Mouse (Mus musculus) limb, embryonic 14.5 days (tissue): ENCODE data around the gene Glrx. TPM values are rescaled to one million over a fixed set of nuclear protein-coding genes. Genes with fewer than 3 reads are reported as not detected.

Experiments
- ATAC-seq: fragments of 200-750 bp; cut with Nextera tagmentation; 2 replicates; pipeline ENCODE4 v1.8.0; 2017; ENCODE audit warnings: low read depth, moderate number of reproducible peaks, moderate TSS enrichment; ENCODE audit not compliant: low FRiP score
- DNase-seq: peaks from one replicate; pipeline ENCODE4 v3.0.0-alpha.2; 2015; ENCODE audit warnings: low spot score
- H3K27ac ChIP-seq: fragments of 300-500 bp; sonication (generic); replicated peaks from 2 replicates; pipeline ENCODE4 v1.5.1; 2014; ENCODE audit warnings: low read depth, mild to moderate bottlenecking, low read length, moderate library complexity, mixed read lengths
- H3K27me3 ChIP-seq: fragments of 300-500 bp; sonication (generic); 2 replicates; pipeline ENCODE4 v1.6.1; 2014; ENCODE audit warnings: low read length, mixed read lengths; ENCODE audit not compliant: control insufficient read depth, insufficient read depth
- H3K36me3 ChIP-seq: fragments of 300-500 bp; sonication (generic); 2 replicates; pipeline ENCODE4 v1.6.1; 2014; ENCODE audit warnings: mild to moderate bottlenecking, low read length, moderate library complexity, mixed read lengths; ENCODE audit not compliant: control insufficient read depth, insufficient read depth
- H3K4me1 ChIP-seq: fragments of 300-500 bp; sonication (generic); 2 replicates; pipeline ENCODE4 v1.6.1; 2014; ENCODE audit warnings: antibody characterized with exemption, low read length, mixed read lengths; ENCODE audit not compliant: control insufficient read depth, insufficient read depth
- H3K4me2 ChIP-seq: fragments of 300-500 bp; sonication (generic); replicated peaks from 2 replicates; pipeline ENCODE4 v1.6.1; 2014; ENCODE audit warnings: low read depth, mild to moderate bottlenecking, low read length, moderate library complexity; ENCODE audit not compliant: severe bottlenecking
- H3K4me3 ChIP-seq: fragments of 300-500 bp; sonication (generic); replicated peaks from 2 replicates; pipeline ENCODE4 v1.5.1; 2014; ENCODE audit warnings: low read length
- H3K9ac ChIP-seq: fragments of 300-500 bp; sonication (generic); 2 replicates; pipeline ENCODE4 v1.6.1; 2014; ENCODE audit warnings: mild to moderate bottlenecking, low read depth, low read length, moderate library complexity; ENCODE audit not compliant: severe bottlenecking
- H3K9me3 ChIP-seq: fragments of 300-500 bp; sonication (generic); 2 replicates; pipeline ENCODE4 v1.6.1; 2016; ENCODE audit warnings: low read length; ENCODE audit not compliant: control insufficient read depth
- POLR2A ChIP-seq: fragments of 200-500 bp; IDR thresholded peaks from 2 replicates; pipeline ENCODE4 v1.8.0; 2012; ENCODE audit warnings: inconsistent platforms, mild to moderate bottlenecking, moderate library complexity, borderline replicate concordance; ENCODE audit not compliant: insufficient read depth, insufficient read length; ENCODE audit errors: extremely low read depth
- WGBS: fragments of 180-500 bp; shearing (Covaris S2); extraction: QIAGEN DNeasy Blood & Tissue Kit; methylation state at CpG from one replicate; pipeline ENCODE4 v1.1.7; 2014; 5-methylcytosine and 5-hydroxymethylcytosine counted together
- polyA plus RNA-seq, 2 experiments: library from polyadenylated mRNA; depleted of rRNA in 1 of 2; stranded (reverse) in 1 of 2; unstranded in 1 of 2; fragments of >200 nt; fragmentation: Nextera tagmentation in 1 of 2; extraction: Ambion mirVana in 1 of 2; gene quantifications; 2 replicates each; pipeline versions ENCODE4 v1.2.1 to v1.2.3; 2012 to 2014

Glrx gene
- polyA plus RNA-seq, 2 experiments = 27.4 to 50.1 TPM

DNA sequence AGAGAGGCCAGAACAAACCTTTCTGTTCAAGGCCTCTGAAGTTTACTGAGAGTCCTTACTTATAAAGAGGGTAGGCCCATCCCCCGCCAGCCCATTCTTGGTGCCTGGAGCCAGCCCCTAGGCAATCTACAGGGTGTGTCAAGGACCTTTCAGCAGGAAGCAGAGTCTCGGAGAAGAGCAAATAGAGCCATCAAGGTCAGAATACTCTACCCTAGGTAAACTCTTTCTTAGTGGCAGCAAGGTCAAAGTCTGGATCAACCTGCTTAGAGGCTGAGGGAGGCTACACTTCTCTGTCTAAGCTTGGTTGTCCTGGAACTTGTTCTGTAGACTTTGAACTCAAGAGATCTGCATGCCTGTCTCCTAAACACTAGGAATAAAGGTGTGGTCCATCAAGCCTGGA lies 4.2 kb upstream of the Glrx start:
- Histone ChIP-seq H3K27me3 (no peaks in the 10 kb centered on the region), H3K4me2 (no peak overlapping the region), H3K4me1 (no peaks in the 10 kb centered on the region), H3K9me3 (no peaks in the 10 kb centered on the region), H3K4me3 (no peak overlapping the region), H3K27ac (no peak overlapping the region), H3K36me3 (no peaks in the 10 kb centered on the region), H3K9ac (no peak overlapping the region)
- ATAC-seq (no peak), DNase-seq (no peak)
- TF ChIP-seq POLR2A = no peak
- 78% methylated on average over 2 of the region's 2 CpGs for WGBS

DNA sequence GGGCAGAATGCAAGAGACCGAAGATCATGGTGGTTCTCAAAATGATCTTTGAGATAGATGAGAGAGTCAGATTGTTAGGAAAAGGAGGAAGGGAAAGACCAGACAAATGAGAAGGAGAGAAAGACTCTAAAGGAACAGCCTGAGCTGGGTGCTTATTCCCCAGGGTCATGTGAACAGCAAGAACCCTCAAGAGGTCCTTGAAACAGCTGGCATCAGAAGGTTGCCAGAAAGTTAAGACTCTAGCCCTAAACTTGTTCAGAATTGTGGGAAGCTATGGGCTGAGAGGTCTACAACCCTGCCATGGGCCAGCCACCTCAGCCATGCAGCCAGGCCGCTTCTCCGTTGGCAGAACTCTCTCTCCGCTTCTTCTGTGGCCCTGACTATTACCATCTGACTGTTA lies 1.2 kb upstream of the Glrx start:
- Histone ChIP-seq H3K4me2 (no peak overlapping the region), H3K4me1 (peaks cover 13% of the 10 kb centered on the region), H3K4me3 (no peak overlapping the region), H3K27ac (no peak overlapping the region), H3K9ac (no peak overlapping the region), H3K36me3 (no peaks in the 10 kb centered on the region), H3K27me3 (no peaks in the 10 kb centered on the region), H3K9me3 (no peaks in the 10 kb centered on the region)
- 93% methylated on average over 4 of the region's 4 CpGs for WGBS
- ATAC-seq (no peak), DNase-seq (no peak)
- no peak for TF ChIP-seq POLR2A

DNA sequence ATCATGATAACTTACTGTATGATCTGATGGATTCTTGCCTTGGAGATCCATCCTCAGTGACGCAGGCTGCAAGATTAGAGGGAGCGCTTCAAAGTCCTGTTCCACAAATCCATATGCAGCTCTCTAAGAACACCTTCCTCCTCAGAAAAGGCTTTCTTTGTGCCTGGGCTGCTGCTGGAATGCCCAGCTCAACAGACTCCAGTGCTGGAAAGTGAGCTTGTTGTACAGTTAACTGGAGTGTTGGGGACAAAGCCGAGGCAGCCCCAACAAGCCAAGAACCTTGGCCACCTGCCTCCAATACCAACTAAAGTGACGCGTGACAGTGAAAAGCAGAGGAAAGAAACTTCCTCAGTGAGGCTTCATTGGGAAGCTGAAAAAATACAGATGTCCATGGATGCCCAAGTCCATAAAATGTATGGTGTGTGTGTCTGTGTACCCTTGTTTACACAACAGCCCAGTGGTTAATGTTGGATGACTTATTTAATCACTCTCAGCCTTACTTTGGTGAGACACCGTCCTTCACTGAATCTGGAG lies 1.2 kb downstream of the Glrx start:
- H3K36me3 ChIP-seq = no peaks in the 10 kb centered on the region
- no peak overlapping the region for H3K27ac ChIP-seq
- no peak overlapping the region for H3K9ac ChIP-seq
- no peaks in the 10 kb centered on the region for H3K27me3 ChIP-seq
- no peak for ATAC-seq
- TF ChIP-seq POLR2A = no peak
- peak overlapping the region; percentile 40 for H3K4me3 ChIP-seq
- H3K4me1 ChIP-seq = peaks cover 13% of the 10 kb centered on the region
- H3K9me3 ChIP-seq = no peaks in the 10 kb centered on the region
- DNase-seq = no peak
- 48% methylated on average over 6 of the region's 6 CpGs for WGBS
- H3K4me2 ChIP-seq = peak overlapping the region; percentile 65

DNA sequence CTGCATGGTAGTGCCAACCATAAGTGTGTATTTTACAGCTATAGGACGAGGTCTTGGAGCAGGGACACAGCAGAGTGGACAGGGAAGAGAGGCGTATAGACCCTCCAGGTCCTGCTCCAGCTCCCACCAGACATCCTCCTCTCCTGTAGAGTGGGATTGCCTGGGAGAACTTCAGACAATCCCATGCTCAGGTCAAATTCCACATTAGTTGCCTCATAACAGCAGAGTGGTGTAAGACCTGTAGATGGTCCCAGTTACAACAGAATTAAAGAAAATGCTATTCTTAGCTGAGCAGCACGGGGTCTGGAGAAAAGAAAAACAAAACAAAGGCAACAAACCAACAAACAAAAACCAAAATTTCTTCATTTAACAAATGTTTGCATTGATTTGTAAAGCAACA lies 2.3 kb downstream of the Glrx start:
- ATAC-seq = no peak
- Histone ChIP-seq H3K36me3 (no peaks in the 10 kb centered on the region), H3K4me3 (no peak overlapping the region), H3K4me2 (no peak overlapping the region), H3K27ac (no peak overlapping the region), H3K4me1 (peaks cover 13% of the 10 kb centered on the region), H3K9ac (no peak overlapping the region), H3K9me3 (no peaks in the 10 kb centered on the region), H3K27me3 (no peaks in the 10 kb centered on the region)
- TF ChIP-seq POLR2A = no peak
- WGBS = 78% methylated on average over 3 of the region's 3 CpGs
- DNase-seq = no peak

DNA sequence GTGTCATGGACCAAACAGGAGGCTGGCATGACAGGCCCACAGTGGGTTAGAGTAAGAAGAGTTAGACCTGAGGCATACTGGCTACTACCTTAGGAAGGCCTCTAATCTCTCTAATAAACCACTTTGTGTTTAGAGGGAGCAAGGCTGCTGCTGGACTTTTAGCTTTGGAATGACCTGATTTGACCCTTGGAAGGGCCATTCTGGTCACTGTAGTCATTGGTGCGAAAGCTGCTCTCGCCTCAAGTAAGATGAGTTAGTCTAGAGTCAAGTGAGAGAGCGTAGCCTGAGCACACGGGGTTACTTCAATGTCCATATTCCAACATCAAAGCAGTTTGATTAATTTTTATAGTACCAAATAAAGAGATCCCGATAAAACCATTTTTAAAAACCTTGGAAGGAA lies 3.7 kb downstream of the Glrx start:
- H3K27me3 ChIP-seq = no peaks in the 10 kb centered on the region
- WGBS = 81% methylated on average over 5 of the region's 5 CpGs
- H3K9me3 ChIP-seq = no peaks in the 10 kb centered on the region
- H3K36me3 ChIP-seq = no peaks in the 10 kb centered on the region
- ATAC-seq (no peak), DNase-seq (no peak)
- no peak overlapping the region for H3K4me3 ChIP-seq
- H3K4me2 ChIP-seq = no peak overlapping the region
- H3K27ac ChIP-seq = no peak overlapping the region
- no peak overlapping the region for H3K9ac ChIP-seq
- peaks cover 13% of the 10 kb centered on the region for H3K4me1 ChIP-seq
- no peak for TF ChIP-seq POLR2A
